Mouse (Mus musculus) heart, postnatal 0 days (tissue): ENCODE measurements around the gene Rln1.

Experiments
- CTCF ChIP-seq: IDR thresholded peaks from 2 replicates; pipeline ENCODE4 v1.5.1; 2016; ENCODE audit warnings: antibody characterized with exemption, control low read depth, low read depth
- EP300 ChIP-seq: IDR thresholded peaks from 2 replicates; pipeline ENCODE4 v1.6.1; 2016; ENCODE audit warnings: antibody characterized with exemption, low read depth

- no peak for TF ChIP-seq CTCF
- TF ChIP-seq EP300, result no peak
These were observed 32.4 kb downstream of the Rln1 start for GRCm38 (mm10) chr19:29302119-29302518.
